Mouse (Mus musculus): Measurements from ENCODE around the gene Map3k13. TPM values are rescaled to one million over a fixed set of nuclear protein-coding genes. Genes with fewer than 3 reads are reported as not detected.
A peak's percentile ranks its signal among the peaks of the same experiment; 100 is the strongest.

Map3k13 gene
- polyA plus RNA-seq, 1 experiment from 2014 or later: 2.2 TPM

DNA sequence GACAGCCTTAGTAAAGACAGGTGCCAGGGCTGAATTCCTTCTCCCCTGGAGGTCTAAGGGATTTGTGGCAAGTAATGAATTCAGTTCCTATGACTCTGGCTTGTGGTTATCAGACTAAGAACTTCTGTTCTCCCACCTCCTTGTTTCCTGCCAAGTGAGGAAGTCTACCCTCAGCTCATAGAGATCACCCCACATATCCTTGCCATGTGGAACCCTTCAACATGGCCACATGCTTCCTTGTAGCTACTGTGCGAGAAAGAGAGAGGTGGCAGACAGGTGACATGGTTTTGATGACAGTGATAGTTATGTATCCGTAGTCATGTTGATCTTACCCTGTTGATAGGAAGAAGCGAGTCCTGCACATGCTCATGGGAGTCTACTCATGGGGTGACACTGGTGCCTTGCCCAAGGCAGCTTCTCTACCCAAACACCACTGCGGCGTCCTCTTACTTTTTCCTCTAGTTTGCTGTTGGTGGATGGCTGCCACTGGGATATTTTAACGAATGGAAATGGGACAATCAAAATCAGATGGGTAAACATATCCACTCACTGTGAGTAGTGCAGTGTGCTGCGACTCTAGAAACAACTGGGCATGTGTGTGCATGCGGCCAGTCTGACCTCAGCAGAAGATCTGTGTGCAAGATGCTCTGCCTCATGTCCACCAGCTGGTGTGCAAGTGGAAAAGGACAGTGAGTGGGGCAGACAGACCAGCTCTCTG is 40.9 kb downstream of the Map3k13 start:
- WGBS: 86% methylated on average over 8 of the region's 8 CpGs
- Histone ChIP-seq H3K4me3 (ENCODE audit: low read length) (no peak overlapping the region), H3K9ac (ENCODE audit: low read depth, low read length) (no peak overlapping the region), H3K27me3 (replicated peaks; ENCODE audit: control insufficient read depth, insufficient read depth, low read length) (no peaks in the 10 kb centered on the region), H3K4me2 (ENCODE audit: low read depth, low read length) (no peak overlapping the region), H3K27ac (ENCODE audit: low read length) (no peak overlapping the region), H3K36me3 (ENCODE audit: control insufficient read depth, insufficient read depth, low read length) (no peaks in the 10 kb centered on the region), H3K9me3 (ENCODE audit: control insufficient read depth, low read length) (no peaks in the 10 kb centered on the region), H3K4me1 (ENCODE audit: control insufficient read depth, insufficient read depth, low read length) (peaks cover 3% of the 10 kb centered on the region; the same call in 1 of the 2 replicates)
- ATAC-seq: no peak

GRCm38 (mm10) chr16:21835584-21835931 is 41.4 kb downstream of the Map3k13 start:
- 51% methylated on average over 7 of the region's 7 CpGs for WGBS
- ATAC-seq: no peak
- Histone ChIP-seq H3K9me3 (ENCODE audit: control insufficient read depth, low read length) (no peaks in the 10 kb centered on the region), H3K4me2 (ENCODE audit: low read depth, low read length) (no peak overlapping the region), H3K27ac (ENCODE audit: low read length) (no peak overlapping the region), H3K9ac (ENCODE audit: low read depth, low read length) (no peak overlapping the region), H3K27me3 (replicated peaks; ENCODE audit: control insufficient read depth, insufficient read depth, low read length) (no peaks in the 10 kb centered on the region), H3K36me3 (ENCODE audit: control insufficient read depth, insufficient read depth, low read length) (no peaks in the 10 kb centered on the region), H3K4me1 (ENCODE audit: control insufficient read depth, insufficient read depth, low read length) (peaks cover 3% of the 10 kb centered on the region; the same call in 1 of the 2 replicates), H3K4me3 (ENCODE audit: low read length) (no peak overlapping the region)

GRCm38 (mm10) chr16:21836311-21837072 is 42.3 kb downstream of the Map3k13 start:
- 50% methylated on average over 7 of the region's 7 CpGs for WGBS
- Histone ChIP-seq H3K4me2 (ENCODE audit: low read depth, low read length) (no peak overlapping the region), H3K4me3 (ENCODE audit: low read length) (no peak overlapping the region), H3K9ac (ENCODE audit: low read depth, low read length) (no peak overlapping the region), H3K9me3 (ENCODE audit: control insufficient read depth, low read length) (no peaks in the 10 kb centered on the region), H3K4me1 (ENCODE audit: control insufficient read depth, insufficient read depth, low read length) (no peaks in the 10 kb centered on the region), H3K27ac (ENCODE audit: low read length) (no peak overlapping the region), H3K36me3 (ENCODE audit: control insufficient read depth, insufficient read depth, low read length) (no peaks in the 10 kb centered on the region), H3K27me3 (replicated peaks; ENCODE audit: control insufficient read depth, insufficient read depth, low read length) (no peaks in the 10 kb centered on the region)
- peak; percentile 56; the same call in 1 of the 2 replicates for ATAC-seq

GRCm38 (mm10) chr16:21837694-21838093 is 43.5 kb downstream of the Map3k13 start:
- no peak overlapping the region for H3K4me3 ChIP-seq (ENCODE audit: low read length)
- 89% methylated on average over 6 of the region's 6 CpGs for WGBS
- no peak for ATAC-seq
- no peak overlapping the region for H3K4me2 ChIP-seq (ENCODE audit: low read depth, low read length)
- no peaks in the 10 kb centered on the region for H3K4me1 ChIP-seq (ENCODE audit: control insufficient read depth, insufficient read depth, low read length)
- H3K27ac ChIP-seq (ENCODE audit: low read length): no peak overlapping the region
- H3K9me3 ChIP-seq (ENCODE audit: control insufficient read depth, low read length): no peaks in the 10 kb centered on the region
- no peaks in the 10 kb centered on the region for H3K27me3 ChIP-seq (replicated peaks; ENCODE audit: control insufficient read depth, insufficient read depth, low read length)
- H3K9ac ChIP-seq (ENCODE audit: low read depth, low read length): no peak overlapping the region
- no peaks in the 10 kb centered on the region for H3K36me3 ChIP-seq (ENCODE audit: control insufficient read depth, insufficient read depth, low read length)

GRCm38 (mm10) chr16:21845800-21846671 is 51.9 kb downstream of the Map3k13 start:
- Histone ChIP-seq H3K4me3 (ENCODE audit: low read length) (peak overlapping the region; percentile 59), H3K4me2 (ENCODE audit: low read depth, low read length) (peak overlapping the region; percentile 83), H3K36me3 (ENCODE audit: control insufficient read depth, insufficient read depth, low read length) (no peaks in the 10 kb centered on the region), H3K9me3 (ENCODE audit: control insufficient read depth, low read length) (no peaks in the 10 kb centered on the region), H3K9ac (ENCODE audit: low read depth, low read length) (peak overlapping the region; percentile 70), H3K4me1 (ENCODE audit: control insufficient read depth, insufficient read depth, low read length) (no peaks in the 10 kb centered on the region), H3K27me3 (replicated peaks; ENCODE audit: control insufficient read depth, insufficient read depth, low read length) (no peaks in the 10 kb centered on the region), H3K27ac (ENCODE audit: low read length) (peak overlapping the region; percentile 76)
- peak; percentile 100 for ATAC-seq
- WGBS: 0% methylated on average over 16 of the region's 16 CpGs

- H3K4me3 ChIP-seq (ENCODE audit: low read length): no peak overlapping the region
- WGBS: 81% methylated on average over 3 of the region's 3 CpGs
Observed at GRCm38 (mm10) chr16:21848444-21848843, 54.3 kb downstream of the Map3k13 start.

GRCm38 (mm10) chr16:21848847-21849246 is 54.7 kb downstream of the Map3k13 start:
- Histone ChIP-seq H3K9ac (ENCODE audit: low read depth, low read length) (no peak overlapping the region), H3K4me2 (ENCODE audit: low read depth, low read length) (no peak overlapping the region), H3K9me3 (ENCODE audit: control insufficient read depth, low read length) (no peaks in the 10 kb centered on the region), H3K27ac (ENCODE audit: low read length) (no peak overlapping the region), H3K4me1 (ENCODE audit: control insufficient read depth, insufficient read depth, low read length) (peaks cover 6% of the 10 kb centered on the region), H3K36me3 (ENCODE audit: control insufficient read depth, insufficient read depth, low read length) (no peaks in the 10 kb centered on the region), H3K27me3 (replicated peaks; ENCODE audit: control insufficient read depth, insufficient read depth, low read length) (no peaks in the 10 kb centered on the region), H3K4me3 (ENCODE audit: low read length) (no peak overlapping the region)
- no peak for ATAC-seq
- WGBS: 86% methylated on average over 4 of the region's 4 CpGs

More at GRCm38 (mm10) chr16:21848444-21848843, 54.3 kb downstream of the Map3k13 start:
- Histone ChIP-seq H3K27ac (ENCODE audit: low read length) (no peak overlapping the region), H3K27me3 (replicated peaks; ENCODE audit: control insufficient read depth, insufficient read depth, low read length) (no peaks in the 10 kb centered on the region), H3K9me3 (ENCODE audit: control insufficient read depth, low read length) (no peaks in the 10 kb centered on the region), H3K9ac (ENCODE audit: low read depth, low read length) (no peak overlapping the region), H3K4me1 (ENCODE audit: control insufficient read depth, insufficient read depth, low read length) (peaks cover 3% of the 10 kb centered on the region), H3K4me2 (ENCODE audit: low read depth, low read length) (no peak overlapping the region), H3K36me3 (ENCODE audit: control insufficient read depth, insufficient read depth, low read length) (no peaks in the 10 kb centered on the region)
- no peak for ATAC-seq

DNA sequence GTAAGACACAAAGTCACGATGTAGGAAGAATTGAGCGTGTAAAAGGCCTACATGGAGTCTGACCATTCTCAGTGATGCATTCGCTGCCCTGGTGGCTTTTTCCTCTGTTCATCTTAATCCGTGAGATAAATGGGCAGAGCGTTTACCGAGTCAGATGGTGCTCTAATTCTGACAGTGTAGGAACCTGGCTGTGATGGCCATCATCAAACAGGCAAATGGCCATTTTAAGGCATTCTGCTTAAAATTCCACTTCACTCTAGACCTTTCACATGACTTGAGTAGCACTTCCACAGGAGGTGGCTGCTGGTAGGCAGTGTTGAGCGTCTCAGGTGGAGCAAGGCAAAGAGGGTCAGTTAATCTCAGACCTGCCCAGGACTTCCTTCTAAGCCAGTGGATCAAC is 58.2 kb downstream of the Map3k13 start:
- 90% methylated on average over 7 of the region's 7 CpGs for WGBS

GRCm38 (mm10) chr16:21853446-21853941 is 59.3 kb downstream of the Map3k13 start:
- peak overlapping the region; percentile 76 for H3K27ac ChIP-seq (ENCODE audit: low read length)
- no peaks in the 10 kb centered on the region for H3K27me3 ChIP-seq (replicated peaks; ENCODE audit: control insufficient read depth, insufficient read depth, low read length)
- H3K9me3 ChIP-seq (ENCODE audit: control insufficient read depth, low read length): no peaks in the 10 kb centered on the region
- WGBS: 49% methylated on average over 7 of the region's 7 CpGs
- H3K36me3 ChIP-seq (ENCODE audit: control insufficient read depth, insufficient read depth, low read length): no peaks in the 10 kb centered on the region
- peak; percentile 43; the same call in 1 of the 2 replicates for ATAC-seq
- H3K4me2 ChIP-seq (ENCODE audit: low read depth, low read length): no peak overlapping the region
- no peak overlapping the region for H3K4me3 ChIP-seq (ENCODE audit: low read length)
- peaks cover 13% of the 10 kb centered on the region for H3K4me1 ChIP-seq (ENCODE audit: control insufficient read depth, insufficient read depth, low read length)
- H3K9ac ChIP-seq (ENCODE audit: low read depth, low read length): no peak overlapping the region

More for the DNA sequence above, 58.2 kb downstream of the Map3k13 start:
- no peaks in the 10 kb centered on the region for H3K36me3 ChIP-seq (ENCODE audit: control insufficient read depth, insufficient read depth, low read length)
- no peak overlapping the region for H3K9ac ChIP-seq (ENCODE audit: low read depth, low read length)
- no peak for ATAC-seq
- H3K27me3 ChIP-seq (replicated peaks; ENCODE audit: control insufficient read depth, insufficient read depth, low read length): no peaks in the 10 kb centered on the region
- peaks cover 8% of the 10 kb centered on the region for H3K4me1 ChIP-seq (ENCODE audit: control insufficient read depth, insufficient read depth, low read length)
- no peak overlapping the region for H3K4me2 ChIP-seq (ENCODE audit: low read depth, low read length)
- no peak overlapping the region for H3K4me3 ChIP-seq (ENCODE audit: low read length)
- no peaks in the 10 kb centered on the region for H3K9me3 ChIP-seq (ENCODE audit: control insufficient read depth, low read length)
- H3K27ac ChIP-seq (ENCODE audit: low read length): no peak overlapping the region

Data from intestine, embryonic 16.5 days (tissue).